Mouse (Mus musculus) liver, embryonic 11.5 days (tissue): ENCODE data around the gene Zfp385c. TPM values are rescaled to one million over a fixed set of nuclear protein-coding genes. Genes with fewer than 3 reads are reported as not detected.

Experiments
- ATAC-seq: fragments of 200-750 bp; cut with Nextera tagmentation; replicated peaks from 2 replicates; pipeline ENCODE4 v1.8.0; 2017; ENCODE audit warnings: moderate number of reproducible peaks, mild to moderate bottlenecking, moderate TSS enrichment, moderate library complexity; ENCODE audit not compliant: low FRiP score
- DNase-seq: peaks from one replicate; pipeline ENCODE4 v3.0.0-alpha.2; 2017; ENCODE audit warnings: low spot score
- H3K27ac ChIP-seq: fragments of 300-500 bp; sonication (generic); 2 replicates; pipeline ENCODE4 v1.5.1; 2014; ENCODE audit warnings: mild to moderate bottlenecking, low read depth, low read length, control low read depth
- H3K27me3 ChIP-seq: fragments of 300-500 bp; sonication (generic); replicated peaks from 2 replicates; pipeline ENCODE4 v1.6.1; 2014; ENCODE audit warnings: low read length, mixed read lengths; ENCODE audit not compliant: control insufficient read depth, insufficient read depth
- H3K36me3 ChIP-seq: fragments of 300-500 bp; sonication (generic); 2 replicates; pipeline ENCODE4 v1.6.1; 2014; ENCODE audit warnings: mild to moderate bottlenecking, low read length, moderate library complexity, mixed read lengths; ENCODE audit not compliant: control insufficient read depth, insufficient read depth
- H3K4me1 ChIP-seq: fragments of 300-500 bp; sonication (generic); replicated peaks from 2 replicates; pipeline ENCODE4 v1.6.1; 2014; ENCODE audit warnings: low read length, mixed read lengths; ENCODE audit not compliant: control insufficient read depth, insufficient read depth
- H3K4me2 ChIP-seq: fragments of 300-500 bp; sonication (generic); 2 replicates; pipeline ENCODE4 v1.6.1; 2014; ENCODE audit warnings: mild to moderate bottlenecking, control low read depth, moderate library complexity
- H3K4me3 ChIP-seq: fragments of 300-500 bp; sonication (generic); 2 replicates; pipeline ENCODE4 v1.5.1; 2014; ENCODE audit warnings: low read depth, low read length, control low read depth
- H3K9ac ChIP-seq: fragments of 300-500 bp; sonication (generic); 2 replicates; pipeline ENCODE4 v1.6.1; 2014; ENCODE audit warnings: low read depth, low read length, control low read depth
- H3K9me3 ChIP-seq: fragments of 300-500 bp; sonication (generic); 2 replicates; pipeline ENCODE4 v1.6.1; 2016; ENCODE audit warnings: low read length, inconsistent platforms, mixed read lengths; ENCODE audit not compliant: control insufficient read depth
- WGBS: fragments of 180-500 bp; shearing (Covaris S2); extraction: QIAGEN DNeasy Blood & Tissue Kit; methylation state at CpG from one replicate; pipeline ENCODE4 v1.1.7; 2014; 5-methylcytosine and 5-hydroxymethylcytosine counted together
- polyA plus RNA-seq: library from polyadenylated mRNA; unstranded; fragments of >200 nt; fragmentation: Nextera tagmentation; extraction: Ambion mirVana; gene quantifications from 2 replicates; pipeline ENCODE4 v1.2.1, GENCODE M21; 2014

Gene Zfp385c
- polyA plus RNA-seq, 1 experiment from 2014 or later, result not detected

DNA sequence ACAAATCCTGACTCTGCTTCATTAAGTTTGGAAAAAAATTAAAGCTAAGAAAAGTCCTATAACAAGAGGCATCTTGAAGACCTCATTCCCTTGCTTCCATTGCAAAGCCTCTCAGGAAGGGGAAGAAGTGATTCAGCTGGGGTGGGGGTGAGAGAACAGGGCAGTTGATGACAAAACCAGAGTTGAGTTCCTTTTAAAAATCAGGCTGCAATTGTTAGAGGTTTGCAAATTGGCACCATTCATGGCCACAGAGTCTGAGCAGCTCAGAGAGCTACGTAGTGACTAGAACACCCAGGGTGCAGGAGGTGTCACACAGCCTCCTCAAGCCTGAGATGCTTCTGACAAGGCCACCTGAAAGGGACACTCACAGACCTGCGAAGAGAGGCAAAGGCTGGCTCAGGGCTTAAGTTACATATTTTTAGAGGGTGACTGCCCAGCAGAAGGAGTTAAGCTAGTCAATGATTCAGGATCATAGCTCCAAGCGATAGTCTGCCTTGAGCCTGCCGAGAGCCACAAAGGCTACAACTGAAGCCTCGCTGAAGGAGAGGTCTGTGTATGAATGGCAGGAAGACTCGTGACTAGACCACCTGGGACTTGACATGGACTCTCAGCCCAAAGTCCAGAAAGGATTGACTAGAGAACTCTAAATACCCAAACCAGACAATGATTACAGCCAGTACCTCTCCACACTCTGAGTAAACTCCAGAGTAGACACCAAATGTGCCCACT is 38.4 kb upstream of the Zfp385c start:
- Histone ChIP-seq H3K9ac (no peak overlapping the region), H3K36me3 (peaks cover 12% of the 10 kb centered on the region; the same call in 1 of the 2 replicates), H3K27ac (no peak overlapping the region), H3K4me3 (no peak overlapping the region), H3K9me3 (no peaks in the 10 kb centered on the region), H3K4me2 (no peak overlapping the region), H3K4me1 (peaks cover 31% of the 10 kb centered on the region), H3K27me3 (no peaks in the 10 kb centered on the region)
- no peak for ATAC-seq
- DNase-seq, result no peak
- WGBS, result 84% methylated on average over 6 of the region's 6 CpGs

GRCm38 (mm10) chr11:100729976-100730375 is 37.7 kb upstream of the Zfp385c start:
- H3K36me3 ChIP-seq, result peaks cover 12% of the 10 kb centered on the region; the same call in 1 of the 2 replicates
- WGBS, result 54% methylated on average over 4 of the region's 4 CpGs

GRCm38 (mm10) chr11:100728601-100729000 is 36.3 kb upstream of the Zfp385c start:
- ATAC-seq, result no peak
- H3K4me3 ChIP-seq, result no peak overlapping the region
- no peaks in the 10 kb centered on the region for H3K9me3 ChIP-seq
- peaks cover 12% of the 10 kb centered on the region; the same call in 1 of the 2 replicates for H3K36me3 ChIP-seq
- DNase-seq, result no peak
- no peak overlapping the region for H3K9ac ChIP-seq
- no peak overlapping the region for H3K4me2 ChIP-seq
- peaks cover 40% of the 10 kb centered on the region for H3K4me1 ChIP-seq
- WGBS, result 88% methylated on average over 6 of the region's 6 CpGs
- no peaks in the 10 kb centered on the region for H3K27me3 ChIP-seq
- no peak overlapping the region for H3K27ac ChIP-seq

More at GRCm38 (mm10) chr11:100729976-100730375, 37.7 kb upstream of the Zfp385c start:
- Histone ChIP-seq H3K9me3 (no peaks in the 10 kb centered on the region), H3K27me3 (no peaks in the 10 kb centered on the region), H3K4me3 (no peak overlapping the region), H3K4me2 (no peak overlapping the region), H3K9ac (no peak overlapping the region), H3K4me1 (peaks cover 31% of the 10 kb centered on the region), H3K27ac (no peak overlapping the region)
- DNase-seq, result no peak
- no peak for ATAC-seq

GRCm38 (mm10) chr11:100727201-100727600 is 34.9 kb upstream of the Zfp385c start:
- H3K27ac ChIP-seq, result no peak overlapping the region
- H3K4me1 ChIP-seq, result peaks cover 45% of the 10 kb centered on the region
- ATAC-seq (no peak), DNase-seq (no peak)
- 93% methylated on average over 3 of the region's 3 CpGs for WGBS
- H3K4me2 ChIP-seq, result no peak overlapping the region
- no peaks in the 10 kb centered on the region for H3K9me3 ChIP-seq
- no peak overlapping the region for H3K9ac ChIP-seq
- H3K36me3 ChIP-seq, result peaks cover 9% of the 10 kb centered on the region; the same call in 1 of the 2 replicates
- H3K27me3 ChIP-seq, result no peaks in the 10 kb centered on the region
- H3K4me3 ChIP-seq, result no peak overlapping the region

GRCm38 (mm10) chr11:100724919-100725512 is 32.8 kb upstream of the Zfp385c start:
- Histone ChIP-seq H3K9me3 (no peaks in the 10 kb centered on the region), H3K4me1 (peaks cover 61% of the 10 kb centered on the region), H3K4me3 (no peak overlapping the region), H3K9ac (no peak overlapping the region), H3K27me3 (no peaks in the 10 kb centered on the region), H3K4me2 (peak overlapping the region; percentile 9; the same call in 1 of the 2 replicates), H3K27ac (peak overlapping the region; percentile 67), H3K36me3 (peaks cover 9% of the 10 kb centered on the region; the same call in 1 of the 2 replicates)
- ATAC-seq (peak; percentile 47; the same call in 1 of the 2 replicates), DNase-seq (no peak)
- WGBS, result 21% methylated on average over 5 of the region's 5 CpGs

DNA sequence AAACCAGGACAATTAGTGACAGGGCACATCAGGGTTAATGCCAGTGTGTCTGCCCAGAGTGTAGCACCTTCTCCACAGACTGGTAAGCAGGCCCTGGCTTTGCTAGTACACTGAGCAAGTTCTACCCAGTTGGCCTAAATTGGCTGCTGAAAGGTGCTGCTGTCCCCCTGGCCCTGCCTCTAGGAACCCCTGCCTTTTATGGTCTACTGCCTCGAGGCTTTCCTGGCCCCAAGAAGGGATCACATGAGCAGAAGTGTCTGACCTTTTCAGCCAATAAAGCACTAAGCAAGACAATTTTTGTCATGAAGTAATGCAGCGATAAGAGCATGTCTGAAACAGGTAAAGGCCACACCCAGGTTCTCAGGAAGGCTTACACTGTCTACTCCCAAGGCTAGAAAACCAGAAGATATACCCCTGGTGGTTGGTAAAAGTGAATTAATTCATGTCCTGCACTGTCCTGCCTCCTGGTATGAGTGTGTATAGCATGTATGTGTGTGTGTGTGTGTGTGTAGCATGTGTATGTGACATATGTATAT is 30.3 kb upstream of the Zfp385c start:
- peaks cover 64% of the 10 kb centered on the region for H3K4me1 ChIP-seq
- H3K4me3 ChIP-seq, result no peak overlapping the region; the same call in 1 of the 2 replicates
- 49% methylated on average over 2 of the region's 2 CpGs for WGBS
- no peaks in the 10 kb centered on the region for H3K27me3 ChIP-seq
- no peaks in the 10 kb centered on the region for H3K9me3 ChIP-seq
- peaks cover 20% of the 10 kb centered on the region for H3K36me3 ChIP-seq
- no peak for DNase-seq
- peak overlapping the region; percentile 74 for H3K27ac ChIP-seq
- 0 out of 2 replicates have a peak overlapping the region, but pooled peaks have one; percentile 25 for H3K9ac ChIP-seq
- H3K4me2 ChIP-seq, result peak overlapping the region; percentile 42
- peak; percentile 6; the same call in 1 of the 2 replicates for ATAC-seq

DNA sequence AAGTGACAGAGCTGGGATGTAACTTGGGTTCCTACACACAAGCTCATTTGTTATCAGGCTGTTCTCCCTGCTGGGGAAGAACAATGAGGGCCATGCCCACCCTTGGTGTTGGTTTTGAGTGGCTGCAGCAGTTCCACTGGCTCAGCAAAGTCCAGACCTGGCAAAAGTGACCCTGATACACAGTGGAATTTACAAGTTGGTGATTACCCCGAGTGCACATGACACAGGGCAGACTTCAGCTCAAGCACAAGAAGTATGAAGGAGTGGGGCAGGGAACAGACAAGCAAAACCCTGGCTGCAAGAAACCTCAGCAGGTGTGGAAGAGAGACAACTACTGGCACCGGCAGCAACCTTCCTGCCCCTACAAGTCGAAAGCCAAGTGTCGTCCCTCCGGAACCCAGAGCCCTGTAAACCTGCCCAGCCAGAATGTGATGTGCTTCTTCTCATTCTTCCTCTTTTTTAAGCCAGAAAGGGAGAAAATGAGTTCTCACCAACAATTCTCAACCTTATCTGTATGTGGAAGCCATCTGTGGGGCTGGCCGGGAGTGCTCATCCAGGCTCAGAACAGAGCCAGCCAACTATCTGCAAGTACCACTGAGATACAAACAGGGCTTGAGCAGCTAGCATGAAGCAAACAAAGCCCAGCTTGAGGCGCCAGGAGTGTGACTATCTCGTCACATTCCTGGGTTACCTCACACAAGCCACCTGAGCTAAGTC is 29.7 kb upstream of the Zfp385c start:
- peak overlapping the region; percentile 74 for H3K27ac ChIP-seq
- H3K9ac ChIP-seq, result 0 out of 2 replicates have a peak overlapping the region, but pooled peaks have one; percentile 25
- peak overlapping the region; percentile 42 for H3K4me2 ChIP-seq
- H3K4me3 ChIP-seq, result no peak overlapping the region; the same call in 1 of the 2 replicates
- H3K27me3 ChIP-seq, result no peaks in the 10 kb centered on the region
- H3K36me3 ChIP-seq, result peaks cover 20% of the 10 kb centered on the region
- H3K9me3 ChIP-seq, result no peaks in the 10 kb centered on the region
- peak; percentile 76 for ATAC-seq
- WGBS, result 40% methylated on average over 8 of the region's 8 CpGs
- peaks cover 61% of the 10 kb centered on the region for H3K4me1 ChIP-seq
- no peak for DNase-seq

DNA sequence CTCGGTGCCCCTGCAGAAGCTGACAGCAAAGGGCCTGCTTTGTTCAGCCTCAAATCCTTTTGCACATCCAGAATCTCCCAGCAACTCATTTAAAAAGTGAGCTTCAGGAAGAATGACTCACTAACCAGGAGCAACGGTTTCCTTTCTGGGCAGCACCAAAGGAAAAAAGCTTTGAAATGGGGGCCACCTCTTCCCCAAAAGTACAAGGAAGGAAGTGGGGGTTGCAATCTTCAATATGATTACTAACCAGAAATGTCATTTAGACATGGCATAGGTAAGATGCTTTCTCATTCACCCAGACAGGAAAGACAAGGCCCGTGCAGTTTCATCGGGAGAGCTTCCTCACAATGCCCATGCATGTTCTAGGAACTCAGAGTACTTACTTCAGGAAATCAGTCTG is 29.0 kb upstream of the Zfp385c start:
- Histone ChIP-seq H3K4me3 (no peak overlapping the region), H3K4me1 (peaks cover 61% of the 10 kb centered on the region), H3K9me3 (no peaks in the 10 kb centered on the region), H3K9ac (0 out of 2 replicates have a peak overlapping the region, but pooled peaks have one; percentile 25), H3K4me2 (peak overlapping the region; percentile 29), H3K27ac (peak overlapping the region; percentile 74), H3K27me3 (no peaks in the 10 kb centered on the region), H3K36me3 (peaks cover 24% of the 10 kb centered on the region)
- ATAC-seq, result no peak
- WGBS, result 34% methylated on average over 4 of the region's 4 CpGs
- no peak for DNase-seq
